Mouse (Mus musculus) retina, postnatal 7 days (tissue): Measurements from ENCODE around the gene Dapk2.

Experiments used
- DNase-seq: peaks from one replicate; pipeline ENCODE4 v3.0.0-alpha.2; 2012; ENCODE audit warnings: low read depth, low spot score

Gene Dapk2

DNA sequence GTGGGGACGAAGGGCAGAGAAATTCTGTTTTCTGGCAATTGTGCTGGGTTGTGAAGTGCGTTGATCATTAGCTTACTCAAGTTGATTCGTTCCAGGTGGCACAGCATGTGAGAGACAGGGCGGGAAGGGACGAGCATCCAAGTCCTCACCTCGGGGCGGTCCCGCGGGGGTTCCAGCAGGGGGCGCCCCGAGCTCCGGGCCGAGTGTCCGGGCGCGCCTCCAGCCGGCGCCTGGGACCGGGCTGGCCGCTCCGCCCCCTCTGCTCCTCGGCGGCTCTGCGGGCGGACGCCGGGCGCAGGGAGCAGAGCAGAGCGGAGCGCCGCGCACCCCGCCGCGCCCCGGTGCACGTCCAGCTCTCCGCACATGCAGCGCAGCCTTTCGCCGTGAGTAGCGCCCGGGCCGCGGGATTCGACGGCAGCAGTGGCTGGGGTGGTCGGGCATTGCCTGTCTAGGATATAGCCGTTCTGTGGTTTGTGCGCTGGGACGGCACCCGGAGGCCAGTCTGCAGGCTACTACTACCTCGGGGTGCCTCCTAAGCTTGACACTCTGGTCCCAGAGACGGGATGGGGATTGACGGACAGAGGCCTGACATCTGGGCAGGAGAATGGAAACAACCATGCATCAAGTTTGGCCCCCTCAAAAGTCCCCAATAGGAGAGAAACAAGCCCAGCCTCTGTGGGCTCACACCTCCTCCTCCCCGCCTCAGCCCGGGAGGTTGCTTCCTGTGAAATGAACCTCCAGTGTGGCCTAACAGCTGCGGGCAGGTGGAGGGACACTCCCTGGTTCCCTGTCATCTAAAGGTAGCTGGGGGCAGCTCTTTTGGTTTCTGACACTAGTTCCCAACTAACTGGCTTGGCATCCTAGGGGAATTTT lies at the start of gene Dapk2:
Dapk2 (plus strand) TSS at position 266 of the 873 bp plus-strand sequence.
- peak; percentile 43 for DNase-seq

DNA sequence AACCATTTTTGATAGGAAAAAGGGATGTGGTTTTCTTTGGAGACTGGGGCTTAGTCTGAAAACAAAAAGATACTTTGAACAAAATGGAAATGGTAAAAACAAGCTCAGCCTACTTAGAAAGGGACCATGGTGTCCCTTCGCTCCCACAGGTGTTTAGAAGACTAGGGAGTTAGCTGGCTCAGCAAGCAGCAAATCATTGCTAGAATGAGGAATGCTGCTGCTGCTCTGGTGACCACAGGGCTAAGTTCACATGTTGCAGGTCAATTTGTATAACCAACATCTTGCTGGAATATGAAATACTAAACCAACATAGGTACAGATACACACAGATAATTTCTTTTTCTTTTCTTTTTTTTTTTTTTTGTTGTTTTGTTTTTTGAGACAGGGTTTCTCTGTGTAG lies 48.4 kb upstream of the Dapk2 start:
- DNase-seq: no peak

- no peak for DNase-seq
These were observed 47.9 kb upstream of the Dapk2 start for GRCm38 (mm10) chr9:66110126-66110525.

- DNase-seq: no peak
These were observed 47.2 kb upstream of the Dapk2 start for GRCm38 (mm10) chr9:66110611-66111379.

DNA sequence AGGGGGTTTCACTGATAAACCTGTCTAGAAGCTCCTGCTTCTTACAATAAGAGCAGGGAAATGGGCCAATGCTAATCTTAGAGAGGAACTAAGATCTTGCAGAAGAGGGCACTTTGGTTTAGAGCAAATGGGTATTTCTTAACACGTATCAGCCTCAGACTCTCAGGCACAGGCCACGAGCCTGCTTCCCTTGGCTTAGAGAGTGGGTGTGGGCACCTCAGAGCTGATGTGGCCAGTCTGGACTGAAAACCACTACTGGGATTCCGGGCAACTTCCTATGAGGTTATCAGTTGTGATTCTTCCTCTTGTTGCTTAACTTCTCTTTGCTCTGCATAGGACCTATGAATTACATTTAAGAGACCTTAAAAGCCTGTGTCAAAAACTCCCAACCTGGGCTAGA lies 43.7 kb upstream of the Dapk2 start:
- no peak for DNase-seq

- DNase-seq: no peak
These were observed 41.1 kb upstream of the Dapk2 start for GRCm38 (mm10) chr9:66116890-66117289.

DNA sequence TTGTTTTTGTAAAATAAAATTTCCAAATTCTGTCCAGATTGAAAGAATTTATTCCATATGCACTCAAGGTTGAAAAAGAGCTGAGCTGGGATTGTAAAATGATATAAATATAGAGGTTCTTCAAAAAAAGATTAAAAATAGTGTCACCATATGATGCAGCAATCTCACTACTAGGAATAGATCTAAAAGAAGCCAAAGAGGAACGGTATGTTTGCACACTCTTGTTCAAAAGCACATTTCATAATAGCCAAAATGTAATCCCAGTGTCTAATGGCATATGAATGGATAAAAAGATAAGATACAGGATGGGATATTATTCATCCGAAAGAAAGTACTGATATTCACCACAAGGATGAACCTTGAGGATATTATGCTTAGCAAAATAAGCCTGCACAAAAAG lies 38.5 kb upstream of the Dapk2 start:
- DNase-seq: no peak

GRCm38 (mm10) chr9:66120106-66120505 lies 37.9 kb upstream of the Dapk2 start:
- no peak for DNase-seq

GRCm38 (mm10) chr9:66120945-66121344 lies 37.1 kb upstream of the Dapk2 start:
- DNase-seq: no peak

DNA sequence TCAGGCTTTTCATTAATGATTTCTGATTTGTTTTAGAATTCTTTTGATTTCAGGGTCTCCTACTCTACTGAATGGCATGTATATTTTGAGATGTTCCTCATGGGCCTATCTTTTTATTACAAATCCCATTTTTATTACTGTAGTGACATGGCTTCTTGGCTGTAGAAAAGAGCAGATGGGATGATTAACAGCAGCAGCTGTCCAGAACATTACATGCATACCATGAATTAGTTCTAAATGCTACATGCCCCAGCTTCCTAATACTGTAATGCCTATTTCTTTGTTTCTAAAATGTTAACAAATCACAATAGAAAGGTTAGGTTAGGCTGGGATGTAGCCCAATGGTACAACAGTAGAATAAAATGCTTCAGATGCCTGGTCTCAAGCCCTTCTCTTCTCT lies 36.6 kb upstream of the Dapk2 start:
- DNase-seq: no peak

DNA sequence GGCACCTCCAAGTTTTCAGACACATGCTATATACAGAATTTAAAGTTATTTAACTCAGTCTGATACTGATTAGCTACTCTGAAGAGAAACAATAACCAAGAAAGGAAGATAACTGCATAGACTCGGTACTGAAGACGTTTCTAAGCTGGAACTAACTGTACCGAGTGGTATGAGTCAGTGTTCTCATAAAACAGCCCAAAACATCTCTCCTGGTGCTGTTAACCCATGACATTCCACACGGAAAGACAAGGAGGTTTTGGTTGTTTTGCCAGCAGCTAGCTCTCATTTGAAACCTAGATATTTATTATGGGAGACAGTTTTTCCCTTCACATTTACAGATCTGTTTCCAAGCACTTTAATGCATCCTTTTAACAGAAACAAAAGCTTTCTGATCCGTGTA lies 34.4 kb upstream of the Dapk2 start:
- DNase-seq: no peak

- DNase-seq: no peak
These were observed 33.9 kb upstream of the Dapk2 start for GRCm38 (mm10) chr9:66124111-66124531.

GRCm38 (mm10) chr9:66124681-66125542 lies 33.1 kb upstream of the Dapk2 start:
- peak; percentile 94 for DNase-seq

GRCm38 (mm10) chr9:66125543-66126455 lies 32.2 kb upstream of the Dapk2 start:
- DNase-seq: no peak

DNA sequence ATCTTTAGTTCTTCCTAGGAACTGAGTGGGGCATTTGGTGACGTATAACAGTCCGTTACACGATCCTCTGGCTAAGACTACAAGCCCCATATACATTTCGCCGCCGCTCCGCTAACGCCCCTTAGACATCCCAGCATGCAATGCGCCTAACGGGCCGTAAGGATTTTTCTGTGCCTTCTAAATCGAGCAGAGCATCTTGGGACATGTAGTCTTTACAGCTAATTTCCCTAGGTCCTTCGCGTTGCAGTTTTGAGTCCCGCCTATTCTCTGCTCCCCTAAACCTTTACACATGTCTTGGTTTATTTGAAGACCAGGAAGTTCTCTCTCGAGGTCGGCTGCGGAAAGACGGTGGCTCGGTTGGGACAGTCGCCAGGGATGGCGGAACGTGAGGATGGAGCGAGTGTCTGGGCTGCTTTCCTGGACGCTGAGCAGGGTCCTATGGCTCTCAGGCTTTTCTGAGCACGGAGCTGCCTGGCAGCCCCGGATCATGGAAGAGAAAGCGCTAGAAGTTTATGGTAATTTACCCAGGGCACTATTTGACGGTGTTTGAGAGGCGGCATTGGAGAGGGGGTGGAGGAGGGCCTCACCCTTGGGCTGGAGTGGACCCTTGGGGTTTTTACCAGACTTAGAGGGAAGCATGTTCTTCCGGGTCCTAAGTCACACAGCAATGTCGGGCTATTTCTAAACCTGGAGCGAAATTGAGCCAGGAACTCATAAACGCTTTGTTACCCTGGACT lies 31.4 kb upstream of the Dapk2 start, which contains the start of the genes Snx1 and Ciao2a:
Snx1 (minus strand) TSS at position 132 of the 737 bp plus-strand sequence.
Ciao2a (plus strand) TSS at position 156 of the 737 bp plus-strand sequence.
- DNase-seq: peak; percentile 87

DNA sequence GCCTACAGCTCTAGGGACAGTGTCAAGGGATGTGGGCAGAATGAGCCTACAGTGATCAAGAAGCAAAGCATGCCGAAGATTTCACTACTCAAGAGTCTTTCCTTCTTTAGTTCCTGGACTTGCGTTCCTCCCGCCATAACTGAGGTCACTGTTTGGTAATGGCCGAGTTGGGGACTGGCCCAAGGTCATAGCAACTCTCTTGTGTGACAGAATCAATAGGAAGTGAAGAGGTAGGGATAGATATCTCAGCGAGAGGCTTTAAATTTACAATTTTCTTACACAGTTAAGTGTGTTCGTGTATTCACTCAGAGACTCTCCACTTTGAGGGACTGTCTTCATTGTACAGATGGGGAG lies 30.9 kb upstream of the Dapk2 start:
- DNase-seq: no peak

- no peak for DNase-seq
These were observed 30.1 kb upstream of the Dapk2 start for GRCm38 (mm10) chr9:66127884-66128283.

- DNase-seq: no peak
These were observed 26.6 kb upstream of the Dapk2 start for GRCm38 (mm10) chr9:66131466-66131865.

- DNase-seq: no peak
These were observed 22.1 kb upstream of the Dapk2 start for GRCm38 (mm10) chr9:66135967-66136366.

- no peak for DNase-seq
These were observed 19.8 kb upstream of the Dapk2 start for GRCm38 (mm10) chr9:66138193-66138592.
